Mouse (Mus musculus) urinary bladder, postnatal 4 days (tissue): ENCODE data around the gene Npc2.

Experiments used
- DNase-seq, 2 experiments: peaks; one replicate each; pipeline ENCODE4 v3.0.0; 2021 to 2022; ENCODE audit warnings: low spot score in 2 of 2

The Npc2 gene

GRCm38 (mm10) chr12:84728421-84728820 lies 44.5 kb downstream of the Npc2 start:
- DNase-seq: no peak

- DNase-seq: no peak
These were observed 45.5 kb downstream of the Npc2 start for GRCm38 (mm10) chr12:84727434-84727833.

GRCm38 (mm10) chr12:84726986-84727385 lies 46.0 kb downstream of the Npc2 start:
- no peak for DNase-seq

GRCm38 (mm10) chr12:84726391-84726790 lies 46.6 kb downstream of the Npc2 start:
- no peak for DNase-seq

DNA sequence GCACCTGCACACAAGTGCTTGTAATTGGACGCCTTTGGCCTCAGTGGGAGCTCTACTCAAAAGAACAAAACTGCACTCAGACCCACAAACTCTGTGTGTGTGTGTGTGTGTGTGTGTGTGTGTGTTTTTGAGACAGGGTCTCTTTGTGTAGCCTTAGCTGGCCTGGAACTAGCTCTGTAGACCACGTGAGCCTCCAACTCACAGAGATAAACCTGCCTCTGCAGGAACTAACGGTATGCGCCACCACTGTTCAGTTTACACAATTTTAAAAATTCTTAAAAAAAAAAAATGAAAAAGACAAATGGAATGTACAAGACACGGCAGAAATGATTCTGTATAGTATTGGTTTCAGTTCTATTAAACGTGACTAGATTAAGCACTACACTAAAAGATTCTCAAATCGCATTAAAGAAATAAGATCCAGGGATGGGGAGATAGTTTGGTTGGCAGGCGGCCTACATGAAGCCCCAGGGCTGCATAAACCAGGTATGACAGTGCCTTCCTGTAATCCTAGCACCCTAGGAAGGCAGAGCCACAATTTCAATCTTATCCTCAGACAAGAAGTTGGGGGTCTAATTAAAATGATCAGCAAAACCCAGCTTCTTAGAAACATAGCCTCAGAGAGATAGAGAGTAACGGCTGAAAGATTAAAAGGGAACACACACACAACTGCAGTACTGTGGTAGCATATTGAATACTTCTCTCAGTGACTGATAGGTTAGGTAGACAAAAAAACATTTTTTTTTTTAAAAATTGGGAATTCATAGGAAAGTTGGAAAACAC lies 54.3 kb downstream of the Npc2 start:
- DNase-seq: no peak

DNA sequence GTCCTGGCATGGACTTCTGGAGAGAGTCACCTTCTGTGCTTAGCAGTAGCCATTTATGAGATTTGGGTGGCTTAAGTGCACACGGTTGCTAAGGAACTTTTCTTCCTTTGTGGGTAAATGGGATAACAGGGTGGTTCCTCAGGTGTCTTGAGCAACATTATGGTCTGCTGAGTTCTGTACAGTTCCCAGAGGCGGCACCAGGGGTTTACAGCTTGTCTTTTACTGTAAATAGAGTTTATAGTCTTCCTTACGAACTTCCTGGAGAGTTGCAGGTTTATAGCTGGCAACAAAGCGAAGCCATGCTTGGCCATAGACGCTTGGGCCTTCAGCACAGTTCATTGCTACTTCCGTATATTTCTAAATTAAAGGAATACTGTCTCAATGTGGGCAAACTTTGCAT lies 58.4 kb downstream of the Npc2 start:
- DNase-seq: no peak

DNA sequence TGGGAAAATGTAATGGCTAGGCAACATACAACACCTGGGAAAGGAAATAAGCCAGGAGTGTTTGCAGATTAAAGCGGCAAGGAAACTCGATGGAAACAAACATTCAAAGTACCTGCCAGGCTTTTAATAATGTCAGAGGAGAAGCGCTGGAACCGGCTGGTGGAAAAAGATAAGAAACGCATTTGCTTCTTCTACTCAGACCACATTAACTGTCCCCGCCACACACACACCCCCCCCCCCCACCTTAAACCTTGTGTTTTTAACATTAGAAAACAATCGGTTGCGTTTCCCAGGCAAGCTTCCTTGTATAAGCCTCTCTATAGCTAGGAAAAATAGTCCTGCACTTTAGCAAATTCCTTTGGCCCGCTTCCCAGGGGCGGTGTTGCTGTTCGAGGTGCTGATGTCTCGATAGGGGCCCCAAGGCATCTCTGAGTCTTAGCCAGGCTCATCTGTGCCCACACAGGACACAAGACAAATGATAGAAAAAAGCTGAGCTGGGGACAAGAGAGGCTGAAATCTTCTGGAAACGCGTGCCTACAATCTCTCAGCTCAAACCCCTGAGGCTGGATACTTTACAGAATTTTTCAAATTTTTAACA lies 63.0 kb downstream of the Npc2 start:
- DNase-seq: no peak

GRCm38 (mm10) chr12:84707804-84708203 lies 65.1 kb downstream of the Npc2 start:
- DNase-seq: no peak

GRCm38 (mm10) chr12:84706886-84707285 lies 66.1 kb downstream of the Npc2 start:
- DNase-seq: no peak
